Mouse (Mus musculus) lung, embryonic 14.5 days (tissue): ENCODE measurements around the gene Klhl8. TPM values are rescaled to one million over a fixed set of nuclear protein-coding genes. Genes with fewer than 3 reads are reported as not detected.

Experiments
- ATAC-seq: fragments of 200-750 bp; cut with Nextera tagmentation; 2 replicates; pipeline ENCODE4 v1.8.0; 2017; ENCODE audit warnings: mild to moderate bottlenecking, moderate TSS enrichment, moderate library complexity; ENCODE audit not compliant: insufficient read depth
- DNase-seq: peaks from one replicate; pipeline ENCODE4 v3.0.0-alpha.2; 2015
- H3K27ac ChIP-seq: fragments of 300-500 bp; sonication (generic); 2 replicates; pipeline ENCODE4 v1.5.1; 2014; ENCODE audit warnings: low read depth, mild to moderate bottlenecking, moderate library complexity
- H3K27me3 ChIP-seq: fragments of 300-500 bp; sonication (generic); 2 replicates; pipeline ENCODE4 v1.6.1; 2014; ENCODE audit warnings: low read length, control low read depth; ENCODE audit not compliant: insufficient read depth
- H3K36me3 ChIP-seq: fragments of 300-500 bp; sonication (generic); 2 replicates; pipeline ENCODE4 v1.6.1; 2014; ENCODE audit warnings: control low read depth; ENCODE audit not compliant: insufficient read depth
- H3K4me1 ChIP-seq: fragments of 300-500 bp; sonication (generic); 2 replicates; pipeline ENCODE4 v1.6.1; 2014; ENCODE audit warnings: antibody characterized with exemption, control low read depth; ENCODE audit not compliant: insufficient read depth
- H3K4me2 ChIP-seq: fragments of 300-500 bp; sonication (generic); 2 replicates; pipeline ENCODE4 v1.6.1; 2014; ENCODE audit warnings: mild to moderate bottlenecking
- H3K4me3 ChIP-seq: fragments of 300-500 bp; sonication (generic); 2 replicates; pipeline ENCODE4 v1.5.1; 2014; ENCODE audit warnings: low read depth, low read length
- H3K9ac ChIP-seq: fragments of 300-500 bp; sonication (generic); 2 replicates; pipeline ENCODE4 v1.6.1; 2014
- H3K9me3 ChIP-seq: fragments of 300-500 bp; sonication (generic); 2 replicates; pipeline ENCODE4 v1.6.1; 2016; ENCODE audit warnings: low read depth, low read length, control low read depth
- CTCF ChIP-seq: IDR thresholded peaks from 2 replicates; pipeline ENCODE4 v1.5.1; 2016; ENCODE audit warnings: antibody characterized with exemption, low read depth
- WGBS: fragments of 180-500 bp; shearing (Covaris S2); extraction: QIAGEN DNeasy Blood & Tissue Kit; methylation state at CpG from one replicate; pipeline ENCODE4 v1.1.7; 2014; 5-methylcytosine and 5-hydroxymethylcytosine counted together
- polyA plus RNA-seq: library from polyadenylated mRNA; unstranded; fragments of >200 nt; fragmentation: Nextera tagmentation; extraction: Ambion mirVana; gene quantifications from 2 replicates; pipeline ENCODE4 v1.2.1, GENCODE M21; 2014

Klhl8 gene
- polyA plus RNA-seq, 1 experiment from 2014 or later: 9.4 TPM

DNA sequence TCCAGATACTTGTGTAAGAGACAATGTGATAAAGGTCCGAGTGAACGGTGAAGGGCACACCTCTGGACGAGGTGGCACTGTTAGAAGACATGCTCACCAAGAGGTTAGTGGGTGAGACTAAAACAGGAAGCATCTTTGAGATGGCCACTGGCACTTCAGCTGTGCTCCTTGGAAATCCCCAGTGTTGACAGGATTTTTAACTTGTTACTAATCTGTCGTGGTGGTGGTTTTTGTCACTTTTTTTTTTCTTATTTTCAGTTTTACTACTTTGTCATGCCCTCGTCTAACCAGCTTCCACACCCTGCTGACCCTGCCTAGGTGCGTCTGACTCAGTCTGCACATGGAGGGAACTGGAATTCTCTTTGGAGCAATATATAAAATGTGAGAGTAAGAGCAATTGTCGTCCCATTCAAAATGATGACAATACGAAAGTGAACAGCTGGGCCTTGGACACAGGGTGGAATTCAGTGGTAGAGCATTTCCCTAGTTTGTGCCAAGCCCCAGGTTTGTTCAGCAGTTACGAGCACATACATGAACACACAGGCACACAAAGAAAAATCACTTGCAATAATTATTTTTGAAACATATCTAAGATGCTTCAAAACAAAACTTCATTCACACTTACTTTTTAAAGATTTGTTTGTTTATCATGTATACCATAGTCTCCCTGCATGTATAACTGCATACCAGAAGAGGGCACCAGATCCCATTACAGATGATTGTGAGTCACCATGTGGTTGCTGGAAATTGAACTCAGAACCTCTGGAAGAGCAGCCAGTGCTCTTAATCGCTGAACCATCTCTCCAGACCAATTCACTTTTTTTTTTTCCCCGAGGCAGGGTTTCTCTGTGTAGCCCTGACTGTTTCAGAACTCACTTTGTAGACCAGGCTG, 3.5 kb upstream of the Klhl8 start:
- no peaks in the 10 kb centered on the region for H3K36me3 ChIP-seq
- H3K9ac ChIP-seq: no peak overlapping the region
- ATAC-seq (no peak), DNase-seq (no peak)
- no peak overlapping the region for H3K4me3 ChIP-seq
- peak; percentile 46 for TF ChIP-seq CTCF
- H3K4me1 ChIP-seq: peaks cover 2% of the 10 kb centered on the region; the same call in 1 of the 2 replicates
- H3K27ac ChIP-seq: no peak overlapping the region
- H3K4me2 ChIP-seq: no peak overlapping the region
- no peaks in the 10 kb centered on the region for H3K9me3 ChIP-seq
- H3K27me3 ChIP-seq: 0 out of 2 replicates have a peak, but pooled peaks cover 3% of the 10 kb centered on the region
- WGBS: 56% methylated on average over 11 of the region's 11 CpGs

DNA sequence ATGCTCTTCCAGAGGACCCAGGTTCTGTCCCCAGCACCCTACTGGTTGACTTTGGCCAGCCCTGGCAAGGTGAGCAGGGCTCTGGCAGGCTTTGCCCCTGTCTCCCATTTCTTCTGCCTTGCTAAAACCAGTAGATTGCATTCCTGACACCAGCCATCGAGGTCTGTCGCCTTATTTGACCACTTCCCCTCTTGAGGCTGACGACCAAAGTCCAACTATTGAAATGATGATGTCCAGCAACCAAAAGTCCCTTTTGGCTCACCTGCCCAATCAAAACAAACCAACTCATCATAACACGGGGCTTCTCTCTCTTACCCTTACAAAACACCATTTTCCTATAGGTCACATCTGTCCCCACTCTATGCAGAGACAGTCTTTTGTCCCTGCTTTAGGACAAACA, 2.1 kb upstream of the Klhl8 start:
- Histone ChIP-seq H3K27me3 (0 out of 2 replicates have a peak, but pooled peaks cover 3% of the 10 kb centered on the region), H3K9me3 (no peaks in the 10 kb centered on the region), H3K4me2 (no peak overlapping the region), H3K36me3 (no peaks in the 10 kb centered on the region), H3K9ac (no peak overlapping the region), H3K4me3 (no peak overlapping the region), H3K4me1 (peaks cover 3% of the 10 kb centered on the region; the same call in 1 of the 2 replicates), H3K27ac (no peak overlapping the region)
- no peak for DNase-seq
- no peak for ATAC-seq
- WGBS: 43% methylated on average over 4 of the region's 4 CpGs
- TF ChIP-seq CTCF: no peak

DNA sequence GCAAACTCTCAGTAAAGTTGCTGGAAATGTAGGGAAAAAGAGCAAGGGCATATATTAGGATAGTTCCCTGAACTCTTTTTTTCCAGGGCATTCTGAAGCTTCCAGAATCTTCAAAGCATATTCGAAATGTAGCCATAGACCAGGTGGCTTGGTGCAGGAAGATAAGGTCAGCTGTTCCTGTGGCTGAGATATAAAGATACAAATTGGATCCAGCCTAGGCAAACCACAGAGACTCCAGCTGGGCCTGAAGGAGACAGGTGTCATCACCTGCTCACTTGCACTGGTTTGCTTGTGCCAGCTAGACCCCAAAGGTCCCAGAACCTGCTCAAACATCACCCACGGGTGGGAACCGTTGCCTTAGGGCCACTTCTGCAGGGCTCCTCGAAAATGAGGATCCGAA, 496 bp upstream of the Klhl8 start:
- Histone ChIP-seq H3K4me3 (peak overlapping the region; percentile 79), H3K4me2 (peak overlapping the region; percentile 78), H3K4me1 (peaks cover 3% of the 10 kb centered on the region; the same call in 1 of the 2 replicates), H3K36me3 (no peaks in the 10 kb centered on the region), H3K9ac (no peak overlapping the region), H3K27me3 (0 out of 2 replicates have a peak, but pooled peaks cover 3% of the 10 kb centered on the region), H3K9me3 (no peaks in the 10 kb centered on the region), H3K27ac (no peak overlapping the region)
- no peak for TF ChIP-seq CTCF
- 80% methylated on average over 5 of the region's 5 CpGs for WGBS
- ATAC-seq (no peak), DNase-seq (no peak)

DNA sequence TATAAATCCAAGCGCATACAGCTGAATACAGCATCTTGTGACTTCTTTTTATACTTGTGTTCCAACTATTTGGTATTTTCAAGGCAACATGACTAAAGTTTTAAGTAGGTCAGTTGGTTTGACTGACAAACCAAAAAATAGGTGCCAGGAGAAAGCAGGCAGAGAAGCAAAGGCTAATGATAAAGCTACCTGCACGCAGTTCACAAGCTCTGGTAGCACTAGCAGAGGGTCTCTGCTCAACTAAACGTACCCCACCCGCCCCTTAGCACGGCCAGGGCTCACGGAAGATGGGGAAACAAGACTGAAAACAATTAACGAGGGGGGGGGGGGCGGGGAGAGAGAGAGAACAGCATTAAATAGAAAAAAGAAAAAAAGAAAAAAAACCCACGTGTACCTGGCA, 903 bp downstream of the Klhl8 start:
- no peak for TF ChIP-seq CTCF
- Histone ChIP-seq H3K27ac (no peak overlapping the region), H3K4me2 (peak overlapping the region; percentile 78), H3K9ac (peak overlapping the region; percentile 67; the same call in 1 of the 2 replicates), H3K9me3 (no peaks in the 10 kb centered on the region), H3K27me3 (0 out of 2 replicates have a peak, but pooled peaks cover 3% of the 10 kb centered on the region), H3K4me1 (peaks cover 3% of the 10 kb centered on the region), H3K36me3 (no peaks in the 10 kb centered on the region), H3K4me3 (peak overlapping the region; percentile 79)
- DNase-seq: no peak
- ATAC-seq: no peak
- WGBS: 13% methylated on average over 8 of the region's 9 CpGs

DNA sequence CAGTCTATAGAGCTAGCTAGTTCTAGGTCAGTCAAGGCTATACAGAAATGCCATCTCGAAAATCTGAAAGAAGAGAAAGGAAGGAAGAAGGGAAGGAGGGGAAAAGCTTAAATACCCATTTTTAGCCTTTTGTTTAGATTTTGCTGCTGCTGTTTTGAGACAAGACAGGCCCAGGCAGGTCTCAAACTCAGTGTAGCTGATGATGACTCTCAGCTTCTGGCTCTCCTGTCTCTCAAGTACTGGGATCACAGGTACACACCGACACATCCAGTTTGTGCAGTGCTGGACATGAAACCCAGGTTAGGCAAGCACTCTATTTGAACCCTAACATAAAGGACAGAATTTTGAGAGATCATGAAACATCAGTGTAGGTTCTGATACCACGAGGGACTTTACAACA, 1.6 kb downstream of the Klhl8 start:
- peaks cover 3% of the 10 kb centered on the region for H3K4me1 ChIP-seq
- no peak overlapping the region for H3K4me2 ChIP-seq
- no peak overlapping the region for H3K4me3 ChIP-seq
- ATAC-seq (no peak), DNase-seq (no peak)
- 60% methylated on average over 3 of the region's 3 CpGs for WGBS
- no peaks in the 10 kb centered on the region for H3K36me3 ChIP-seq
- H3K9me3 ChIP-seq: no peaks in the 10 kb centered on the region
- no peak overlapping the region for H3K27ac ChIP-seq
- 0 out of 2 replicates have a peak, but pooled peaks cover 3% of the 10 kb centered on the region for H3K27me3 ChIP-seq
- H3K9ac ChIP-seq: no peak overlapping the region
- no peak for TF ChIP-seq CTCF

DNA sequence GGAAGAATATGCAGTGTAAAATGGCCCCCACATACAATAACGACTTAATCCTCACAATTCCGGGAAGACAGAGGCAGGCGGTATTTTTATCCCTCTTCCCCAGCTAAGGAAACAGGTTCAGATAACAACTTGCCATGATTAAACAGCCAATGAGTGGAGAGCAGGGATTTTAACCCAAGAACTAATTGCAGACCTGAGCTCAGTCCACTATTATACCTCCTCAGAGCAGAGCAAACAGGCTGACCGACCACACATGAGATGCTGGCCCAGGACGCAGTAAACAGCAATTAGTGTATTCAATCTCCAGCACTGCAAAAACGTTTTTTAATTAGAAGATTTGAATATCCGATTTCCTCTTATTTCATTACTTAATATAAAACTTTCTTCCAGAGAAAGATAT, 2.2 kb downstream of the Klhl8 start:
- no peak overlapping the region for H3K9ac ChIP-seq
- H3K36me3 ChIP-seq: no peaks in the 10 kb centered on the region
- H3K27ac ChIP-seq: no peak overlapping the region
- no peak for DNase-seq
- no peak overlapping the region for H3K4me3 ChIP-seq
- H3K27me3 ChIP-seq: 0 out of 2 replicates have a peak, but pooled peaks cover 3% of the 10 kb centered on the region
- no peak for ATAC-seq
- peaks cover 3% of the 10 kb centered on the region for H3K4me1 ChIP-seq
- H3K9me3 ChIP-seq: no peaks in the 10 kb centered on the region
- TF ChIP-seq CTCF: no peak
- 54% methylated on average over 7 of the region's 7 CpGs for WGBS
- no peak overlapping the region for H3K4me2 ChIP-seq

DNA sequence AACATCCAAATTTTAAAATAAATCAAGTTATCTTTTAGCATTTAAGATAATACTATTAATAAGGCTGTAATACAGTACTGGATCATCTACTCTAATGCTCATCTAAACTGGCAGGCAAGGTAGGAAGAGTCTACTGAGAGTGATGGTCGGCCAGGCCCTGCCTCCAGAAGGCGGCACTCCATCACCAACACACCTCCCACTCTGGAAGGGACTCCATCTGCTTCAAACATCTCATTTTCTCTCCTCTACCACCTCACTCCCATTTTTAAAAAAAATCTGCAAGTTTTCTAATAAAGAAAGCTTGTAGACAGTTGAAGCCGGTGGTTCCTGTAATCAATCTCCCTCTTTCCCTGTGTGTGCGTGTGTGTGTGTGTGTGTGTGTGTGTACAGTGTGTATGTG, 3.2 kb downstream of the Klhl8 start:
- Histone ChIP-seq H3K9me3 (no peaks in the 10 kb centered on the region), H3K4me3 (no peak overlapping the region), H3K9ac (no peak overlapping the region), H3K36me3 (no peaks in the 10 kb centered on the region), H3K4me1 (peaks cover 3% of the 10 kb centered on the region), H3K27ac (no peak overlapping the region), H3K4me2 (no peak overlapping the region), H3K27me3 (0 out of 2 replicates have a peak, but pooled peaks cover 3% of the 10 kb centered on the region)
- WGBS: 76% methylated on average over 4 of the region's 4 CpGs
- no peak for ATAC-seq
- no peak for DNase-seq
- no peak for TF ChIP-seq CTCF
